Mouse (Mus musculus): ENCODE results near the gene Nedd4.

GRCm38 (mm10) chr9:72664409-72665351 is 2.5 kb downstream of the Nedd4 start:
- TF ChIP-seq CTCF (IDR thresholded peaks at IDR 0.05; ENCODE audit: extremely low read depth, insufficient read depth, low read length): 0 out of 2 replicates have a peak, but pooled peaks have one; percentile 10
- no peak for TF ChIP-seq POLR2A (IDR thresholded peaks at IDR 0.05; ENCODE audit: extremely low read depth, insufficient read depth, low read length)
